Comparison of ENCODE assay signal across 24 mouse cellular contexts in the genomic region with DNA sequence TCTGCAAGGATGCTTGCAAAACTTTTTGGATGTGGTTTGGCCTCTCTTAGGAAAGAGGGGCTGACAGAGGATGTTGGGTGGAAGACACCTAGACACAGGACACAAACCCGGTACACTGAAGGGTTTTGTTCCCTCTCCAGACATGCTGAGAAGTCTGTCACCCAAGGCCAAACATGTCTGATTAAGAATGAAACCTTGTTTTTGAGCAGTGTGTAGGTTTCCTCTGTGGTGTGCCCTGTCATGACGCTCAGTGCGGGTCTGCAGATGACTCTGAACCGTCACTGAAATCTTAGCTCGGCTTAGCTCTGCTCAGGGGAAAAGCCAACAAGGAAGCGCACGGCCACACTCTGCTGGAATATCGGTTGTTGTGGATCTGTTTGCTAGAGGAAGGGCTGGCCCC. TPM values are rescaled to one million over a fixed set of nuclear protein-coding genes. Genes with fewer than 3 reads are reported as not detected.
DNase-seq lines count a peak whose midpoint lies in the region; ATAC-seq and TF ChIP-seq lines count a peak whose summit lies in the region.
"Had no signal": no experiment of that assay in that cellular context is flagged by ENCODE, and none has a peak within 500 bp of the region (broad histone marks: within the 10 kb centered on the region; RNA-seq: fewer than 3 reads in every experiment).

No protein-coding gene starts in this region.

- peaks cover 89 to 97% of the 10 kb centered on the region in 2 experiments for H3K36me3 ChIP-seq in CH12.LX (replicated peaks in 1 of 2; ENCODE audit: control insufficient read depth in 1 of 2, insufficient read depth in 1 of 2, low read length in 1 of 2)
- H3K36me3 ChIP-seq: embryonic facial prominence, embryonic 10.5 days; heart, embryonic 13.5 days; hindbrain, embryonic 12.5 days; intestine, embryonic 15.5 days had no signal

- peak; percentile 9 for ATAC-seq in granulocyte monocyte progenitor cell, adult 5-6 weeks (replicated peaks; ENCODE audit: poor library complexity, severe bottlenecking)
- ATAC-seq in megakaryocyte, adult 5-6 weeks (ENCODE audit: poor library complexity, severe bottlenecking): peak; percentile 17; the same call in 1 of the 2 replicates
- ATAC-seq: forebrain, embryonic 15.5 days; hindbrain, embryonic 16.5 days; intestine, embryonic 15.5 days; Patski had no signal

- no peak overlapping the region for H3K4me2 ChIP-seq in CH12.LX (ENCODE audit: insufficient read depth, low read depth, poor library complexity, severe bottlenecking)
- H3K4me2 ChIP-seq: forebrain, embryonic 15.5 days; heart, embryonic 13.5 days; hindbrain, embryonic 12.5 days; intestine, embryonic 15.5 days had no signal

- no peaks in the 10 kb centered on the region for H3K27me3 ChIP-seq in CH12.LX (replicated peaks)
- H3K27me3 ChIP-seq: forebrain, embryonic 15.5 days; heart, embryonic 13.5 days; hindbrain, embryonic 12.5 days; intestine, embryonic 15.5 days; Patski had no signal

- no peak for TF ChIP-seq EP300 in CH12.LX (IDR thresholded peaks at IDR 0.05; ENCODE audit: low read length)

- peaks cover 4 to 40% of the 10 kb centered on the region in 2 experiments; a peak in 3 of 4 replicates for H3K4me1 ChIP-seq in CH12.LX (ENCODE audit: control insufficient read depth in 1 of 2, insufficient read depth in 2 of 2)
- H3K4me1 ChIP-seq: forebrain, embryonic 15.5 days; hindbrain, embryonic 12.5 days; intestine, embryonic 15.5 days had no signal

- H3K9ac ChIP-seq in CH12.LX (ENCODE audit: insufficient read depth, low read depth): no peak overlapping the region
- H3K9ac ChIP-seq: forebrain, embryonic 15.5 days; heart, embryonic 13.5 days; hindbrain, embryonic 12.5 days; intestine, embryonic 15.5 days had no signal

- no peaks in the 10 kb centered on the region for H3K79me2 ChIP-seq in CH12.LX (replicated peaks; ENCODE audit: control insufficient read depth, extremely low read depth, insufficient read depth, poor library complexity, severe bottlenecking)

- no peak for TF ChIP-seq RAD21 in CH12.LX (IDR thresholded peaks at IDR 0.05; ENCODE audit: low read depth, low read length)

- no peak for TF ChIP-seq POLR2A in CH12.LX (IDR thresholded peaks at IDR 0.05; ENCODE audit: low read depth, low read length)

- H3K9me3 ChIP-seq in CH12.LX (replicated peaks; ENCODE audit: low read length): no peaks in the 10 kb centered on the region
- H3K9me3 ChIP-seq: embryonic facial prominence, embryonic 10.5 days; forebrain, embryonic 15.5 days; heart, embryonic 13.5 days; hindbrain, embryonic 12.5 days; intestine, embryonic 15.5 days had no signal

- H3K4me3 ChIP-seq in CH12.LX (replicated peaks in 1 of 3; ENCODE audit: low read depth in 2 of 3, low read length in 2 of 3, poor library complexity in 1 of 3): no peak overlapping the region
- H3K4me3 ChIP-seq: embryonic facial prominence, embryonic 10.5 days; erythroblast, embryonic 14.5 days; forebrain, embryonic 15.5 days; gastrocnemius, adult 2 months; heart, embryonic 13.5 days; hindbrain, embryonic 12.5 days; intestine, embryonic 15.5 days had no signal

- in situ Hi-C loops in CH12.LX (cut with MboI; ENCODE audit: low pct_ligation_motif_present, low pct_unique_long_range_greater_than_20kb, low sequenced_read_pairs): no loop called here

- dilution Hi-C loops in CH12.LX (cut with MboI; ENCODE audit: extremely low pct_ligation_motif_present, extremely low pct_unique_long_range_greater_than_20kb, low sequenced_read_pairs): no loop called here

- peak; percentile 59 for DNase-seq in CD4-positive helper T cell, adult 2 months (ENCODE audit: low read depth, low spot score)
- DNase-seq in CH12.LX (ENCODE audit: extremely low read depth): peak; percentile 34
- DNase-seq in adrenal gland, adult 8-10 months: no peak
- no peak for DNase-seq in urinary bladder, postnatal 25 days (ENCODE audit: low spot score)
- no peak for DNase-seq in right cerebral cortex, adult 18-20 months
- DNase-seq: adrenal gland, postnatal 10 days; cerebellum, adult 18-20 months; cerebellum, adult 9-11 months; cerebellum, postnatal 36 days; gastrocnemius, adult 2 months; gastrocnemius, postnatal 25 days; heart, adult 11 months; heart, postnatal 4 days; kidney, adult 18-20 months had no signal

- no peak overlapping the region; the same call in 1 of the 2 replicates for H3K27ac ChIP-seq in CH12.LX (ENCODE audit: insufficient read depth, low read depth)
- H3K27ac ChIP-seq: embryonic facial prominence, embryonic 10.5 days; forebrain, embryonic 15.5 days; gastrocnemius, adult 2 months; heart, embryonic 13.5 days; hindbrain, embryonic 12.5 days; intestine, embryonic 15.5 days had no signal

- TF ChIP-seq CTCF in CH12.LX (conservative IDR thresholded peaks at IDR 0.05 in 1 of 2, IDR thresholded peaks at IDR 0.05 in 1 of 2; ENCODE audit: low read depth in 2 of 2, low read length in 2 of 2): no peak

TF ChIP-seq in CH12.LX, 34 proteins besides CTCF, POLR2A, EP300 and RAD21:
- no peak for TF ChIP-seq UBTF (IDR thresholded peaks at IDR 0.05; ENCODE audit: low read depth, low read length)
- no peak for TF ChIP-seq HCFC1 (IDR thresholded peaks at IDR 0.05; ENCODE audit: low read depth, low read length)
- no peak for TF ChIP-seq MXI1 (IDR thresholded peaks at IDR 0.05; ENCODE audit: low read depth, low read length)
- TF ChIP-seq TBP (conservative IDR thresholded peaks at IDR 0.05; ENCODE audit: low read depth, low read length): no peak
TF ChIP-seq in CH12.LX: peak in this region for 0.

RNA-seq across cellular contexts. Expression of gene Susd3, which starts 22.0 kb away (rescaled TPM):
- total RNA-seq in CH12.LX (2012; rRNA removed): 7.7 and 12.0 TPM in 2 replicates
- 19.0 and 24.2 TPM in 2 replicates for total RNA-seq in CH12.LX (2014; rRNA removed)
- polyA plus RNA-seq in CH12.LX (2012; ENCODE audit: insufficient read length, low read depth): 6.0 and 8.2 TPM in 2 replicates
- 6.8 and 9.0 TPM in 2 replicates for total RNA-seq in granulocyte monocyte progenitor cell, adult 5-6 weeks (2014; fragmentation: Nextera tagmentation)
- total RNA-seq in granulocyte monocyte progenitor cell, adult 5-6 weeks (2017): 3.0 and 5.7 TPM in 2 replicates
- 44.4 and 49.1 TPM in 2 replicates for total RNA-seq in megakaryocyte, adult 5-6 weeks (2015)
- 39.6 and 42.3 TPM in 2 replicates for total RNA-seq in megakaryocyte, adult 5-6 weeks (2017)
- total RNA-seq in adrenal gland, adult 8-10 months (2022): 10 to 100 TPM in 2 of 4 experiments, 1 to 10 TPM in 2; 3.0 to 97.4 (median 38.5) TPM
- polyA plus RNA-seq: Patski had no signal

RNA-seq across cellular contexts. Expression of gene Fgd3, which starts 49.6 kb away (rescaled TPM):
- total RNA-seq in CH12.LX (2012; rRNA removed) (13.6 and 16.1 TPM in 2 replicates), CH12.LX (2014; rRNA removed) (8.7 and 9.5 TPM in 2 replicates)
- 14.5 and 15.9 TPM in 2 replicates for polyA plus RNA-seq in CH12.LX (2012; ENCODE audit: insufficient read length, low read depth)
- total RNA-seq in granulocyte monocyte progenitor cell, adult 5-6 weeks (2014; fragmentation: Nextera tagmentation): 6.6 and 7.0 TPM in 2 replicates
- total RNA-seq in granulocyte monocyte progenitor cell, adult 5-6 weeks (2017): 6.2 and 8.9 TPM in 2 replicates
- 10.7 and 12.2 TPM in 2 replicates for total RNA-seq in megakaryocyte, adult 5-6 weeks (2015)
- 26.1 and 30.9 TPM in 2 replicates for total RNA-seq in megakaryocyte, adult 5-6 weeks (2017)
- total RNA-seq in adrenal gland, adult 8-10 months (2022): 1 to 10 TPM; 4.5 to 4.7 (median 4.6) TPM

RNA-seq across cellular contexts. Expression of gene Card19, which starts 54.7 kb away (rescaled TPM):
- total RNA-seq in CH12.LX (2012; rRNA removed) (4.9 and 5.2 TPM in 2 replicates), CH12.LX (2014; rRNA removed) (3.8 and 3.9 TPM in 2 replicates)
- 5.7 and 9.3 TPM in 2 replicates for polyA plus RNA-seq in CH12.LX (2012; ENCODE audit: insufficient read length, low read depth)
- total RNA-seq in granulocyte monocyte progenitor cell, adult 5-6 weeks (2014; fragmentation: Nextera tagmentation): 24.3 and 26.4 TPM in 2 replicates
- total RNA-seq in granulocyte monocyte progenitor cell, adult 5-6 weeks (2017): 22.3 and 22.4 TPM in 2 replicates
- total RNA-seq in megakaryocyte, adult 5-6 weeks (2015): 85.5 and 103 TPM in 2 replicates
- total RNA-seq in megakaryocyte, adult 5-6 weeks (2017): 91.0 and 123 TPM in 2 replicates
- 10 to 100 TPM; 44.8 to 81.7 (median 62.8) TPM for total RNA-seq in adrenal gland, adult 8-10 months (2022)

Comparison
In these comparisons a context has a peak if more than half of its experiments do, and no peak if none do; other contexts are left out.
1. DNase-seq: peak in CD4-positive helper T cell, adult 2 months (single experiment) and CH12.LX (single experiment); none in adrenal gland, adult 8-10 months (single experiment), urinary bladder, postnatal 25 days (single experiment) and right cerebral cortex, adult 18-20 months (single experiment).